Mouse (Mus musculus): ENCODE results near the gene Lclat1. TPM values are rescaled to one million over a fixed set of nuclear protein-coding genes. Genes with fewer than 3 reads are reported as not detected.
"Not testable (repeated sequence)": the region's sequence is repeated elsewhere in the genome, so short reads cannot be mapped to it uniquely, and the experiment has no call there.

The Lclat1 gene
- polyA plus RNA-seq, 1 experiment from 2014 or later: 24.3 TPM

DNA sequence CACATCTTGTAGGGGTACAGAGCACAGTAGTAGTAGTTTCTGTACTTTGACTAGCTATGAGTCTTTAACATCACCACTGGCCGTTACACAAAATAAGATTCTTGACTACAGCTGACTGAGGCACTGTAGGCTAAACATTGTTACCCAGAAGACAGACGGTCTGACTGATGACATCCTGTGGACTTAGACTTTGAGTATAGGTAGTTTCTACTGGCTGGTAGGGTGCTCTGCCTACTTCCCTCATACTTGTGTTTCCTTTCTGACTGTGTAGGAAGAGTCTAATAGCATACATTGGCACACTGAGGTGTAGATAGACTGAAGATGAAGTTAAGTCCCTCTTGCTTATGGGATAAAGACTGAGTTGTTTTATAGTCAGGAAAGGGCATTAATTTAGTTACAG is 37.6 kb downstream of the Lclat1 start:
- Histone ChIP-seq H3K9ac (ENCODE audit: low read depth, low read length) (no peak overlapping the region), H3K4me3 (ENCODE audit: low read depth, low read length) (no peak overlapping the region), H3K36me3 (ENCODE audit: control insufficient read depth, insufficient read depth) (no peaks in the 10 kb centered on the region), H3K4me1 (replicated peaks; ENCODE audit: control insufficient read depth, insufficient read depth, low read length) (peaks cover 3% of the 10 kb centered on the region; the same call in 1 of the 2 replicates), H3K4me2 (replicated peaks; ENCODE audit: low read depth) (no peak overlapping the region), H3K27ac (ENCODE audit: low read depth, low read length) (no peak overlapping the region), H3K27me3 (replicated peaks; ENCODE audit: control insufficient read depth, insufficient read depth, low read length) (no peaks in the 10 kb centered on the region), H3K9me3 (ENCODE audit: control insufficient read depth) (no peaks in the 10 kb centered on the region)
- 78% methylated on average over 2 of the region's 2 CpGs for WGBS
- no peak for TF ChIP-seq CTCF (IDR thresholded peaks at IDR 0.05; ENCODE audit: low read depth)
- ATAC-seq: no peak

DNA sequence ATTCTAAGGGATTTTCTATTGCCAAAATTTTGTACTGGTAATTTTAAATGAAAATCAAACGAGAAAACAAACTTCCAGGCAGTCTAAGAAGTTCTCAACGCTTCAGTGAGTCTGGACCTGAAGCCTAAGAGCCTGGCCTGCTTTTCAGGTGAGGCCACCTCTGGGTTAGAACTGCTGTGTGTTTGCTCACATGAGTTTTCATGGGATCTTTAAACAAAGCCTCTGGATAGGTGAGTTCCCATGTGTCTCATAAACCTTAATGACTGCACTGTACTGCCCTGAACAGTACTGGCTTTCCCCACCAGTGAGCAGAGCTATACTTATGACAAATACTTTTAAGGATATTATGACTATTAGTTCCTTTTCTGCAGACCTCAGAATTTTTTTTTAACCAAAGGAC is 40.8 kb downstream of the Lclat1 start:
- no peak overlapping the region for H3K4me3 ChIP-seq (ENCODE audit: low read depth, low read length)
- no peaks in the 10 kb centered on the region for H3K27me3 ChIP-seq (replicated peaks; ENCODE audit: control insufficient read depth, insufficient read depth, low read length)
- H3K27ac ChIP-seq (ENCODE audit: low read depth, low read length): no peak overlapping the region
- H3K36me3 ChIP-seq (ENCODE audit: control insufficient read depth, insufficient read depth): no peaks in the 10 kb centered on the region
- 0 out of 2 replicates have a peak, but pooled peaks have one; percentile 53 for ATAC-seq
- no peaks in the 10 kb centered on the region for H3K9me3 ChIP-seq (ENCODE audit: control insufficient read depth)
- no peak for TF ChIP-seq CTCF (IDR thresholded peaks at IDR 0.05; ENCODE audit: low read depth)
- 0 out of 2 replicates have a peak, but pooled peaks cover 3% of the 10 kb centered on the region for H3K4me1 ChIP-seq (replicated peaks; ENCODE audit: control insufficient read depth, insufficient read depth, low read length)
- no peak overlapping the region for H3K4me2 ChIP-seq (replicated peaks; ENCODE audit: low read depth)
- WGBS: 53% methylated on average over 2 of the region's 2 CpGs
- no peak overlapping the region for H3K9ac ChIP-seq (ENCODE audit: low read depth, low read length)

DNA sequence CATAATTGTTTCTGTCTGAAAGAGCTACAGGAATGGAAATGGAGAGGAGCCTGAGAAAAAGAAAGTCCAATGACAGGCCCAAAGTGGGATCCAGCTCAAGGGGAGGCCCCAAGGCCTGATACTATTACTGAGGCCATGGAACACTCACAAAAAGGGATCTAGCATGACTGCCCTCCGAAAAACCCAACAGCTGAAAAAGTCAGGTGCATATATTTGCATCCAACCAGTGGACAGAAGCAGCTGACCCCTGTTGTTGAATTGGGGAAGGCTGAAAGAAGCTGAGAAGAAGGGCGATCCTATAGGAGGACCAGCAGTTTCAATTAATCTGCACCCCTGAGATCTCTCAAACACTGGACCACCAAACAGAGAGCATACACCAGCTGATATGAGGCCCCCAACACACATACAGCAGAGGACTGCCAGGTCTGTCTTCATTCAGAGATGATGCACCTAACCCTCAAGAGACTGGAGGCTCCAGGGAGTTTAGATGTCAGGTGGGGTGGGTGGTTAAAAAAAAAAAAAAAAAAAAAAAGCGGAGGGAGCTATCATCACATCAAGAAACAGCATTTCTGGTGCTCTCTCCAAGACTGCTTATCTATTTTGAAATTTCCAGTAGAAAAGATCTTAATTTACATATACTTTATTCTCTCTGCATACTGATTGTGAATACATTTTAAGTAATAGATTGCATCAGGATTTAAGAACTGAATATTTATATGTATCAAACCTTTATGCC is 45.2 kb downstream of the Lclat1 start:
- ATAC-seq; H3K27ac ChIP-seq (ENCODE audit: low read depth, low read length); H3K4me1 ChIP-seq (replicated peaks; ENCODE audit: control insufficient read depth, insufficient read depth, low read length); H3K9me3 ChIP-seq (ENCODE audit: control insufficient read depth); H3K4me3 ChIP-seq (ENCODE audit: low read depth, low read length); H3K27me3 ChIP-seq (replicated peaks; ENCODE audit: control insufficient read depth, insufficient read depth, low read length); H3K4me2 ChIP-seq (replicated peaks; ENCODE audit: low read depth); H3K9ac ChIP-seq (ENCODE audit: low read depth, low read length); H3K36me3 ChIP-seq (ENCODE audit: control insufficient read depth, insufficient read depth): not testable (repeated sequence)
- WGBS: 82% methylated on average over 3 of the region's 3 CpGs

DNA sequence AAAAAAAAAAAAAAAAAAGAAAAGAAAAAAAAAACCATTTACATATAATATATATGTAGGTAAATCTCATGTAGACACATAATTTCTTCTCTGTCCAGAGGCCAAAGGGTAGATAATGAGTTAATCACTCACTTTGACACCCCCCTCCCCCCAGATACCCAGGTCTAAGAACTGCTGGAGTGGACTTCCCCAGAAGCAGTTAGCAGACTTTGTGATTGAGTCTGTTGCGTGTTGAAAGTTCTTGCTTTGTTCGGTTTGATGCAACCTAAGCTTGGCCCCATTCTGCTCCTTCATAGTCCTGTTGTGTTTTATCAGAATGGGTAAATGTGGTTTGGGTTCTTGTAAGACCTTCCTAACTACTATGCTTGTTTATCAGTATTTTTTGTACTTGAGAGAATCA is 45.9 kb downstream of the Lclat1 start:
- no peak overlapping the region for H3K4me2 ChIP-seq (replicated peaks; ENCODE audit: low read depth)
- no peaks in the 10 kb centered on the region for H3K4me1 ChIP-seq (replicated peaks; ENCODE audit: control insufficient read depth, insufficient read depth, low read length)
- no peak overlapping the region for H3K27ac ChIP-seq (ENCODE audit: low read depth, low read length)
- TF ChIP-seq CTCF (IDR thresholded peaks at IDR 0.05; ENCODE audit: low read depth): no peak
- H3K9me3 ChIP-seq (ENCODE audit: control insufficient read depth): no peaks in the 10 kb centered on the region
- no peak overlapping the region for H3K4me3 ChIP-seq (ENCODE audit: low read depth, low read length)
- 44% methylated on average over 2 of the region's 2 CpGs for WGBS
- H3K36me3 ChIP-seq (ENCODE audit: control insufficient read depth, insufficient read depth): no peaks in the 10 kb centered on the region
- no peak overlapping the region for H3K9ac ChIP-seq (ENCODE audit: low read depth, low read length)
- no peak for ATAC-seq
- H3K27me3 ChIP-seq (replicated peaks; ENCODE audit: control insufficient read depth, insufficient read depth, low read length): no peaks in the 10 kb centered on the region

DNA sequence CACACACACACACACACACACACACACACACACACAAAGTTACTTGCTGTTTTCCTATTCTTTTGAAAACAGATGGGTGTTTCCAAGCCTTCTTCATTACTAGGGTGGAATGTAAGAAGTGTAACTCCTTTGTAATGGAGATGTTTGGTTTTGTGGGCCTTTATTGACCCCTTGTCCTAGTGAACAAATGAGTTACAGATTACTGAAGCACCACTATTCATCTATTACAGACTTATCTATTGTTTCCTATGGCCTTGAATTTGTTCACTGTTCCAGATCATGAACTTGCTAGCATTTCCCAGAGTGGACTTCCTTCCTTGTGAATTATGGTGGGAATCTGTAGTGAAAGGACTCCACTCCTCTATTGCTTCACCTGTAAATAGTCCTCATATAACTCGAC is 48.8 kb downstream of the Lclat1 start:
- Histone ChIP-seq H3K9me3 (ENCODE audit: control insufficient read depth) (no peaks in the 10 kb centered on the region), H3K27ac (ENCODE audit: low read depth, low read length) (no peak overlapping the region), H3K36me3 (ENCODE audit: control insufficient read depth, insufficient read depth) (no peaks in the 10 kb centered on the region), H3K4me1 (replicated peaks; ENCODE audit: control insufficient read depth, insufficient read depth, low read length) (no peaks in the 10 kb centered on the region), H3K4me3 (ENCODE audit: low read depth, low read length) (no peak overlapping the region), H3K4me2 (replicated peaks; ENCODE audit: low read depth) (no peak overlapping the region), H3K9ac (ENCODE audit: low read depth, low read length) (no peak overlapping the region), H3K27me3 (replicated peaks; ENCODE audit: control insufficient read depth, insufficient read depth, low read length) (no peaks in the 10 kb centered on the region)
- WGBS: 58% methylated on average over 1 of the region's 1 CpGs
- no peak for TF ChIP-seq CTCF (IDR thresholded peaks at IDR 0.05; ENCODE audit: low read depth)
- ATAC-seq: no peak

DNA sequence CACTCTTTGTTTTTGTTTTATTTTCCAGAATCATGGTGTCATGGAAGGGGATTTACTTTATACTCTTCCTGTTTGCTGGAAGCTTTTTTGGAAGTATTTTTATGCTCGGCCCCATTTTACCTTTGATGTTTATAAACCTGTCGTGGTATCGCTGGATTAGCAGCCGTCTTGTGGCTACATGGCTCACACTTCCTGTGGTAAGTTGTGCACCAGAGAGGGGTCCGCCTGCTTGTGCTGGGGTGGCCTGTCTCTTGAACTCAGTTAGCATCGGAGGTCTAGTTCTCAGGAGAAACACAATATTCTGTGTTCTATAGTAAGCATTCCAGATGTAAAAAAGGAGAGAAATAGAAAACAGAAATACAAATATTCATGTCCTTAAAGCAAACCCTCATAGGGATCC is 54.0 kb downstream of the Lclat1 start:
- no peaks in the 10 kb centered on the region for H3K27me3 ChIP-seq (replicated peaks; ENCODE audit: control insufficient read depth, insufficient read depth, low read length)
- WGBS: 64% methylated on average over 6 of the region's 6 CpGs
- no peaks in the 10 kb centered on the region for H3K9me3 ChIP-seq (ENCODE audit: control insufficient read depth)
- no peak overlapping the region for H3K4me3 ChIP-seq (ENCODE audit: low read depth, low read length)
- H3K9ac ChIP-seq (ENCODE audit: low read depth, low read length): no peak overlapping the region
- TF ChIP-seq CTCF (IDR thresholded peaks at IDR 0.05; ENCODE audit: low read depth): no peak
- no peak overlapping the region for H3K4me2 ChIP-seq (replicated peaks; ENCODE audit: low read depth)
- ATAC-seq: no peak
- H3K4me1 ChIP-seq (replicated peaks; ENCODE audit: control insufficient read depth, insufficient read depth, low read length): no peaks in the 10 kb centered on the region; the same call in 1 of the 2 replicates
- H3K27ac ChIP-seq (ENCODE audit: low read depth, low read length): no peak overlapping the region
- H3K36me3 ChIP-seq (ENCODE audit: control insufficient read depth, insufficient read depth): peaks cover 13% of the 10 kb centered on the region

Data from intestine, postnatal 0 days (tissue).